Mouse (Mus musculus) C2C12 (cell line): ENCODE results near the gene Acp6. TPM values are rescaled to one million over a fixed set of nuclear protein-coding genes. Genes with fewer than 3 reads are reported as not detected.

ENCODE experiments used
- H3K27me3 ChIP-seq: one replicate; pipeline ENCODE4 v1.6.1; 2011; ENCODE audit not compliant: control insufficient read depth, insufficient read depth, insufficient read length
- H3K36me3 ChIP-seq: one replicate; pipeline ENCODE4 v1.6.1; 2011; ENCODE audit not compliant: control insufficient read depth, insufficient read depth
- H3K4me3 ChIP-seq: one replicate; pipeline ENCODE4 v1.5.1; 2011; ENCODE audit warnings: mild to moderate bottlenecking, control low read depth; ENCODE audit not compliant: poor library complexity, insufficient read depth, severe bottlenecking
- H3K79me2 ChIP-seq: one replicate; pipeline ENCODE4 v1.6.1; 2011; ENCODE audit not compliant: control insufficient read depth, insufficient read depth
- H3K79me3 ChIP-seq: one replicate; pipeline ENCODE4 v1.6.1; 2011; ENCODE audit warnings: low read depth, control low read depth
- H3ac ChIP-seq: one replicate; pipeline ENCODE3; 2011; ENCODE audit warnings: low read depth; ENCODE audit not compliant: control insufficient read depth, insufficient read length
- CEBPB ChIP-seq: IDR thresholded peaks from one replicate; pipeline ENCODE4 v1.6.1; 2011; ENCODE audit warnings: low read depth, mild to moderate bottlenecking, control low read depth, moderate library complexity
- CTCF ChIP-seq: IDR thresholded peaks from one replicate; pipeline ENCODE4 v1.5.1; 2011; ENCODE audit not compliant: control insufficient read depth, insufficient read depth, insufficient read length
- FOSL1 ChIP-seq: IDR thresholded peaks from one replicate; pipeline ENCODE4 v1.8.0; 2011; ENCODE audit warnings: mild to moderate bottlenecking, low read length; ENCODE audit not compliant: poor library complexity, insufficient read depth, severe bottlenecking
- MAX ChIP-seq: IDR thresholded peaks from one replicate; pipeline ENCODE4 v1.6.1; 2011; ENCODE audit warnings: mild to moderate bottlenecking, control low read depth
- MYOD1 ChIP-seq: IDR thresholded peaks from one replicate; pipeline ENCODE4 v1.6.1; 2011; ENCODE audit warnings: low read depth; ENCODE audit not compliant: control insufficient read depth, insufficient read length
- MYOG ChIP-seq: IDR thresholded peaks from one replicate; pipeline ENCODE4 v1.6.1; 2011; ENCODE audit not compliant: control insufficient read depth, insufficient read length; ENCODE audit errors: extremely low read depth
- USF1 ChIP-seq: IDR thresholded peaks from one replicate; pipeline ENCODE4 v1.6.1; 2011; ENCODE audit warnings: low read depth, mild to moderate bottlenecking, control low read depth, moderate library complexity
- polyA plus RNA-seq: library from polyadenylated mRNA; unstranded; fragments of >200 nt; fragmentation: generic; extraction: Trizol; gene quantifications from one replicate; pipeline ENCODE4 v1.2.1, GENCODE M21; 2012; ENCODE audit warnings: missing spikeins

The Acp6 gene
- polyA plus RNA-seq, 1 experiment: 16.5 TPM

DNA sequence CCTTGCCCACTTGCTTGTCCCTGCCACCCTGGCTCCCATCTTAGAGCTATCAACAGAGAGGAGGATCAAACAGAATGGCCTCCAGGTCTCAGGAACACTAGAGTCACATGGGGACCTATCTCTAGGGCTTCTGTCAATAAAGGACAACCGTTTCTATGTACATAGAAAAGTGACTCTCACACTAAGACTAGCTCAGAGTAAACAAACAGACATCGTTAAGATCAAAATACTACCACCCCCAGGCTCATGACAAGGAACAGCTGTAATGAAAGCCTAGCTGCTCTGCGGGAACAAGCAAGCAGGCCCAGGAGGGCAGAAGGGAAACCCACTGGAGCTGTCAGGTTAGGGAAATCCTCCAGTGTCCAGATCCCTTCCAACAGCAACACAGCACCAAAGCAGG, 56.9 kb downstream of the Acp6 start:
- no peak overlapping the region for H3ac ChIP-seq
- no peak for TF ChIP-seq MYOG
- no peak for TF ChIP-seq FOSL1
- no peak for TF ChIP-seq CTCF
- TF ChIP-seq MAX: no peak
- TF ChIP-seq CEBPB: no peak
- TF ChIP-seq MYOD1: no peak
- no peak for TF ChIP-seq USF1
- H3K79me3 ChIP-seq: no peaks in the 10 kb centered on the region
- no peak overlapping the region for H3K4me3 ChIP-seq
- no peaks in the 10 kb centered on the region for H3K27me3 ChIP-seq
- H3K36me3 ChIP-seq: peaks cover 19% of the 10 kb centered on the region
- H3K79me2 ChIP-seq: no peaks in the 10 kb centered on the region

- H3K79me3 ChIP-seq: peaks cover 2% of the 10 kb centered on the region
- no peak overlapping the region for H3ac ChIP-seq
- no peaks in the 10 kb centered on the region for H3K27me3 ChIP-seq
- no peak overlapping the region for H3K4me3 ChIP-seq
- TF ChIP-seq MYOD1 (no peak), CTCF (no peak), FOSL1 (no peak), CEBPB (no peak), USF1 (no peak), MYOG (no peak), MAX (no peak)
- peaks cover 3% of the 10 kb centered on the region for H3K36me3 ChIP-seq
- H3K79me2 ChIP-seq: no peaks in the 10 kb centered on the region
These were observed 64.7 kb downstream of the Acp6 start for GRCm38 (mm10) chr3:97223261-97223660.

- Histone ChIP-seq H3K27me3 (no peaks in the 10 kb centered on the region), H3K79me3 (peaks cover 2% of the 10 kb centered on the region), H3K4me3 (no peak overlapping the region), H3ac (no peak overlapping the region), H3K36me3 (peaks cover 3% of the 10 kb centered on the region), H3K79me2 (no peaks in the 10 kb centered on the region)
- TF ChIP-seq MAX: no peak
- TF ChIP-seq CEBPB: peak; percentile 16
These were observed 66.7 kb downstream of the Acp6 start for GRCm38 (mm10) chr3:97225231-97225630.

DNA sequence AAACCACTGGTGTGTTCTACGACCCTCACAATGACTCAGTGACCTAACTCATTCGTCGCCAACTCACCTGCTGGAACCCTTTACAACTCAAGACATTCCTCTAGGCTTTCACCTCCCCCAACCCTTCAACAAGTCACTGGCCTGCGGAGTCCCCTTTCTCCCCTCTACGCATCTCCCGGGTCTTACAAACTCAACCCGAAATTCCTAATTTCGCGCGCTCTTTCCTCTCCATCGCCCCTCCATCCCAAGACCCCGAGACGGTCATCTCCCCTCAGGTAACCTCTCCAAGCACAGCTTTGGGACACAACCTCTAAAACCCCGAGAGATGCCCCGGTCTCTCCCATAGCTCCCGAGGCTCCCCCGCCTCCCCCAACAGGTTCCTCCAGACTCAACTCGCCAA, 68.1 kb downstream of the Acp6 start:
- Histone ChIP-seq H3K4me3 (peak overlapping the region; percentile 53), H3ac (peak overlapping the region; percentile 74), H3K36me3 (peaks cover 3% of the 10 kb centered on the region), H3K79me3 (peaks cover 2% of the 10 kb centered on the region), H3K79me2 (no peaks in the 10 kb centered on the region), H3K27me3 (no peaks in the 10 kb centered on the region)
- TF ChIP-seq CTCF (no peak), CEBPB (no peak), MAX (no peak), MYOD1 (no peak), FOSL1 (no peak), MYOG (no peak), USF1 (no peak)

Other genes starting within 250 kb of the Acp6 start
- not detected for gene Gja8, start 232.8 kb upstream of the Acp6 start, polyA plus RNA-seq
- 4.9 TPM for gene Bcl9, start 139.1 kb downstream of the Acp6 start, polyA plus RNA-seq